Mouse (Mus musculus): ENCODE measurements around the gene Slc48a1.

Gene Slc48a1

DNA sequence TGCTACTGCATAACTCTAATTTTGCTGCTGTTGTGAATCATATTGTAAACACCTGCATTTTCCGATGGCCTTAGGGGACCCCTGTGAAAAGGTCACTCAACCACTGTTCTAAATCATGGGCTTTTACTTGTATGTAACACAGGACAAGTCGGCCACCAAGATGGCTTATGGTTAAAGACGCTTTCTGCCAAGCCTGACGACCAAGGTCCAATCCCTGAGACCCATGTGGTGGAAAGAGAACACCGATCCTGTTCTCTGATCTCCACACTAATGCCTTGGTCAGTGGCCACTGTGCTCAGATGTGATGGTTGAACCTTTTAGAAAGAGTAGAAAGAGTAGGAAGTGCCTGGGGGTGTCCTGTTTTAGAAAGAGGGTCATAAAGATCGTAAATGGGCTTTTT, 1.4 kb upstream of the Slc48a1 start:
- no peak for TF ChIP-seq POU5F1 (IDR thresholded peaks at IDR 0.05; ENCODE audit: borderline replicate concordance, low read length)
- TF ChIP-seq CTCF (conservative IDR thresholded peaks at IDR 0.05; ENCODE audit: low read length): no peak
- no peak for TF ChIP-seq NANOG (IDR thresholded peaks at IDR 0.05; ENCODE audit: borderline replicate concordance, low read length)
- Histone ChIP-seq H3K27me3 (ENCODE audit: insufficient read depth, low read length) (peaks cover 37% of the 10 kb centered on the region), H3K9me3 (ENCODE audit: low read length) (no peaks in the 10 kb centered on the region), H3K36me3 (ENCODE audit: insufficient read depth, low read length) (no peaks in the 10 kb centered on the region), H3K4me3 (replicated peaks; ENCODE audit: low read length) (no peak overlapping the region), H3K4me1 (replicated peaks; ENCODE audit: low read depth, low read length) (peaks cover 28% of the 10 kb centered on the region)

DNA sequence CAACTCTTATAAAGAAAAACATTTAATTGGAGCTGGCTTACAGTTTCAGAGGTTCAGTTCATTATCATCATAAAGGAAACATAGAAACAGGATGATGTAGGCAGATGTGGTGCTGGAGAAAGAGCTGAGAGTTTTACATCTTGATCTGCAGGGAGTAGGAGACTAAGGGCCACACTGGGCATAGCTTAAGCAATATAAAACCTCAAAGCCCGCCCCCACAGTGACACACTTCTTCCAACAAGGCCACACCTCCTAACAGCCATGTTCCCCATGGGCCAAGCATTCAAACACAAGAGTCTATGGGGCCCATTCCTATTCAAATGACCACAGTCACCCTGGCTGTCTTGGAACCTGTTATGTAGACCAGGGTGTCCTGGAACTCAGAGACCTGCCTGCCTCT, 1.3 kb downstream of the Slc48a1 start:
- Histone ChIP-seq H3K27me3 (ENCODE audit: insufficient read depth, low read length) (peaks cover 33% of the 10 kb centered on the region), H3K36me3 (ENCODE audit: insufficient read depth, low read length) (no peaks in the 10 kb centered on the region), H3K9me3 (ENCODE audit: low read length) (no peaks in the 10 kb centered on the region), H3K4me1 (replicated peaks; ENCODE audit: low read depth, low read length) (peaks cover 28% of the 10 kb centered on the region), H3K4me3 (replicated peaks; ENCODE audit: low read length) (no peak overlapping the region)
- no peak for TF ChIP-seq CTCF (conservative IDR thresholded peaks at IDR 0.05; ENCODE audit: low read length)
- TF ChIP-seq POU5F1 (IDR thresholded peaks at IDR 0.05; ENCODE audit: borderline replicate concordance, low read length): no peak
- TF ChIP-seq NANOG (IDR thresholded peaks at IDR 0.05; ENCODE audit: borderline replicate concordance, low read length): no peak

GRCm38 (mm10) chr15:97780611-97781031, 2.3 kb downstream of the Slc48a1 start:
- Histone ChIP-seq H3K4me3 (replicated peaks; ENCODE audit: low read length) (no peak overlapping the region), H3K9me3 (ENCODE audit: low read length) (no peaks in the 10 kb centered on the region)

GRCm38 (mm10) chr15:97781961-97782748, 3.8 kb downstream of the Slc48a1 start:
- TF ChIP-seq CTCF (conservative IDR thresholded peaks at IDR 0.05; ENCODE audit: low read length) (no peak), NANOG (IDR thresholded peaks at IDR 0.05; ENCODE audit: borderline replicate concordance, low read length) (no peak), POU5F1 (IDR thresholded peaks at IDR 0.05; ENCODE audit: borderline replicate concordance, low read length) (no peak)
- H3K4me1 ChIP-seq (replicated peaks; ENCODE audit: low read depth, low read length): peaks cover 43% of the 10 kb centered on the region
- H3K4me3 ChIP-seq (replicated peaks; ENCODE audit: low read length): peak overlapping the region; percentile 68
- no peaks in the 10 kb centered on the region for H3K9me3 ChIP-seq (ENCODE audit: low read length)
- H3K36me3 ChIP-seq (ENCODE audit: insufficient read depth, low read length): no peaks in the 10 kb centered on the region
- H3K27me3 ChIP-seq (ENCODE audit: insufficient read depth, low read length): peaks cover 30% of the 10 kb centered on the region

More at GRCm38 (mm10) chr15:97780611-97781031, 2.3 kb downstream of the Slc48a1 start:
- TF ChIP-seq POU5F1 (IDR thresholded peaks at IDR 0.05; ENCODE audit: borderline replicate concordance, low read length): no peak
- Histone ChIP-seq H3K4me1 (replicated peaks; ENCODE audit: low read depth, low read length) (peaks cover 29% of the 10 kb centered on the region), H3K36me3 (ENCODE audit: insufficient read depth, low read length) (no peaks in the 10 kb centered on the region), H3K27me3 (ENCODE audit: insufficient read depth, low read length) (peaks cover 30% of the 10 kb centered on the region)

GRCm38 (mm10) chr15:97782749-97783105, 4.4 kb downstream of the Slc48a1 start:
- peaks cover 30% of the 10 kb centered on the region for H3K27me3 ChIP-seq (ENCODE audit: insufficient read depth, low read length)
- no peaks in the 10 kb centered on the region for H3K9me3 ChIP-seq (ENCODE audit: low read length)
- TF ChIP-seq CTCF (conservative IDR thresholded peaks at IDR 0.05; ENCODE audit: low read length) (peak; percentile 57), POU5F1 (IDR thresholded peaks at IDR 0.05; ENCODE audit: borderline replicate concordance, low read length) (no peak)
- H3K4me3 ChIP-seq (replicated peaks; ENCODE audit: low read length): peak overlapping the region; percentile 68
- H3K4me1 ChIP-seq (replicated peaks; ENCODE audit: low read depth, low read length): peaks cover 49% of the 10 kb centered on the region
- no peaks in the 10 kb centered on the region for H3K36me3 ChIP-seq (ENCODE audit: insufficient read depth, low read length)

GRCm38 (mm10) chr15:97784092-97784559, 5.8 kb downstream of the Slc48a1 start:
- TF ChIP-seq CTCF (conservative IDR thresholded peaks at IDR 0.05; ENCODE audit: low read length) (peak; percentile 35), NANOG (IDR thresholded peaks at IDR 0.05; ENCODE audit: borderline replicate concordance, low read length) (no peak)
- Histone ChIP-seq H3K4me3 (replicated peaks; ENCODE audit: low read length) (peak overlapping the region; percentile 88), H3K4me1 (replicated peaks; ENCODE audit: low read depth, low read length) (peaks cover 63% of the 10 kb centered on the region), H3K9me3 (ENCODE audit: low read length) (no peaks in the 10 kb centered on the region), H3K27me3 (ENCODE audit: insufficient read depth, low read length) (peaks cover 25% of the 10 kb centered on the region), H3K36me3 (ENCODE audit: insufficient read depth, low read length) (no peaks in the 10 kb centered on the region)

- no peaks in the 10 kb centered on the region for H3K36me3 ChIP-seq (ENCODE audit: insufficient read depth, low read length)
- TF ChIP-seq POU5F1 (IDR thresholded peaks at IDR 0.05; ENCODE audit: borderline replicate concordance, low read length) (no peak), CTCF (conservative IDR thresholded peaks at IDR 0.05; ENCODE audit: low read length) (no peak), NANOG (IDR thresholded peaks at IDR 0.05; ENCODE audit: borderline replicate concordance, low read length) (no peak)
- no peaks in the 10 kb centered on the region for H3K9me3 ChIP-seq (ENCODE audit: low read length)
- peaks cover 66% of the 10 kb centered on the region for H3K4me1 ChIP-seq (replicated peaks; ENCODE audit: low read depth, low read length)
- peak overlapping the region; percentile 88 for H3K4me3 ChIP-seq (replicated peaks; ENCODE audit: low read length)
- peaks cover 25% of the 10 kb centered on the region for H3K27me3 ChIP-seq (ENCODE audit: insufficient read depth, low read length)
These were observed 6.3 kb downstream of the Slc48a1 start for GRCm38 (mm10) chr15:97784561-97785161.

DNA sequence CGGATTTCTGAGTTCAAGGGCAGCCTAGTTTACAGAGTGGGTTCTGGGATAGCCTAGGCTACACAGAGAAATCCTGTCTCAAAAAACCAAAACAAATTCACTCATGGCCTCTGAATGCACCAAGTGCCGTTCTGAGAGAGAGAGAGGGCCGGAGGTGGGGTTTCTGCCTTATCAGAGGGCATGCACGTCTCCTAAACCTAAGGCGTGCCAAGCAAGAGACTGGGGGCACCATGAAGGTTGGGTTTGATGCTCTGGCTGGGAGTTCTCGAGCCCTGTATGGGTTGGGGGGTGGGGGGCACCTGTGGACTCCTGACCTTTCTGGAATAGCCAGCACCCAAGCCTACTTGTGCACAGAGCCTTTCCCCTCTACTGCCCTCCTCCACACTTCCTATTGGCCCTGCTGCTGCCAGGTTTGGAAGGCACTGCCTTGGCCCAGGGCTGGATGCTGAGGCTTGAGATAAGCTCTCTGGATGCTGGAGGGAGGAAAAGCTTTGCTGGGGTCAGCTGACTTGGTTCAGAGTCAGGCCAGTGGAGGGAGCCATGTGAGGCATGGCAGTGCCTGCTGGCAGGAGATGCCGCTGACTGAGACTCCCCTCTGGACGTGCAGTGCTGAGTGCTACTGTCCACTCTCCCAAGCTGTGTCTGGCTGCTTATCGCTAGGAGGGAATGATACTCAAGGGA, 7.6 kb downstream of the Slc48a1 start:
- peaks cover 25% of the 10 kb centered on the region for H3K27me3 ChIP-seq (ENCODE audit: insufficient read depth, low read length)
- peaks cover 73% of the 10 kb centered on the region for H3K4me1 ChIP-seq (replicated peaks; ENCODE audit: low read depth, low read length)
- no peak overlapping the region for H3K4me3 ChIP-seq (replicated peaks; ENCODE audit: low read length)
- H3K9me3 ChIP-seq (ENCODE audit: low read length): no peaks in the 10 kb centered on the region
- peaks cover 6% of the 10 kb centered on the region for H3K36me3 ChIP-seq (ENCODE audit: insufficient read depth, low read length)
- TF ChIP-seq NANOG (IDR thresholded peaks at IDR 0.05; ENCODE audit: borderline replicate concordance, low read length): no peak
- TF ChIP-seq CTCF (conservative IDR thresholded peaks at IDR 0.05; ENCODE audit: low read length): no peak
- no peak for TF ChIP-seq POU5F1 (IDR thresholded peaks at IDR 0.05; ENCODE audit: borderline replicate concordance, low read length)
